Mouse (Mus musculus): Measurements from ENCODE around the gene Rab25. TPM values are rescaled to one million over a fixed set of nuclear protein-coding genes. Genes with fewer than 3 reads are reported as not detected.

Rab25 gene
- polyA plus RNA-seq, 1 experiment: 1.4 TPM

- 75% methylated on average over 2 of the region's 2 CpGs for WGBS
- H3K4me3 ChIP-seq (replicated peaks; ENCODE audit: control insufficient read depth, low read depth, low read length): no peak overlapping the region
- no peak overlapping the region for H3K27ac ChIP-seq (ENCODE audit: control insufficient read depth, insufficient read depth, low read depth, low read length, poor library complexity)
- no peaks in the 10 kb centered on the region for H3K4me1 ChIP-seq (ENCODE audit: control insufficient read depth, insufficient read depth, low read length)
- TF ChIP-seq CTCF (IDR thresholded peaks at IDR 0.05; ENCODE audit: control insufficient read depth, insufficient read depth, low read length): no peak
- no peak for TF ChIP-seq POLR2A (IDR thresholded peaks at IDR 0.05; ENCODE audit: borderline replicate concordance, control insufficient read depth, low read depth, low read length)
These were observed 28.0 kb downstream of the Rab25 start for GRCm38 (mm10) chr3:88520078-88520477.

DNA sequence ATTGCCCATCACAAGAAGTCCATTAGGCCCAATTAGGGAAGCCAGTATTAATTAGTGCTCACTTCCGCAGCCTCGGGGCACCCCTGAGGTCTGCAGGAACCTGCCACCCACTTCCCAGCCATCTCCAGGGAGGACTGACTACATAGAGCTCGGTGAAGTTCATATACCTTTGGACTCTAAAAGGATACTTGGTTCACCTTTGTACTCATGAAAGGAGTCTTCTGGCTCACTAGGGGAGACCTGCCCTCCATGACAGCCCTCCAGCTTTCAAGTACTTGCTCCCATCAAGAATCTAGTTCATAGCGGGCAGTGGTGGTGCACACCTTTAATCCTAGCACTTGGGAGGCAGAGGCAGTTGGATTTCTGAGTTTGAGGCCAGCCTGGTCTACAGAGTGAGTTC, 29.7 kb downstream of the Rab25 start:
- TF ChIP-seq CTCF (IDR thresholded peaks at IDR 0.05; ENCODE audit: control insufficient read depth, insufficient read depth, low read length) (no peak), POLR2A (IDR thresholded peaks at IDR 0.05; ENCODE audit: borderline replicate concordance, control insufficient read depth, low read depth, low read length) (no peak)
- 83% methylated on average over 4 of the region's 4 CpGs for WGBS
- no peak overlapping the region for H3K27ac ChIP-seq (ENCODE audit: control insufficient read depth, insufficient read depth, low read depth, low read length, poor library complexity)
- H3K4me3 ChIP-seq (replicated peaks; ENCODE audit: control insufficient read depth, low read depth, low read length): no peak overlapping the region
- no peaks in the 10 kb centered on the region for H3K4me1 ChIP-seq (ENCODE audit: control insufficient read depth, insufficient read depth, low read length)

- WGBS: 88% methylated on average over 2 of the region's 2 CpGs
- Histone ChIP-seq H3K27ac (ENCODE audit: control insufficient read depth, insufficient read depth, low read depth, low read length, poor library complexity) (no peak overlapping the region), H3K4me3 (replicated peaks; ENCODE audit: control insufficient read depth, low read depth, low read length) (no peak overlapping the region), H3K4me1 (ENCODE audit: control insufficient read depth, insufficient read depth, low read length) (peaks cover 1% of the 10 kb centered on the region; the same call in 1 of the 2 replicates)
- no peak for TF ChIP-seq CTCF (IDR thresholded peaks at IDR 0.05; ENCODE audit: control insufficient read depth, insufficient read depth, low read length)
- TF ChIP-seq POLR2A (IDR thresholded peaks at IDR 0.05; ENCODE audit: borderline replicate concordance, control insufficient read depth, low read depth, low read length): no peak
These were observed 31.7 kb downstream of the Rab25 start for GRCm38 (mm10) chr3:88516407-88516806.

DNA sequence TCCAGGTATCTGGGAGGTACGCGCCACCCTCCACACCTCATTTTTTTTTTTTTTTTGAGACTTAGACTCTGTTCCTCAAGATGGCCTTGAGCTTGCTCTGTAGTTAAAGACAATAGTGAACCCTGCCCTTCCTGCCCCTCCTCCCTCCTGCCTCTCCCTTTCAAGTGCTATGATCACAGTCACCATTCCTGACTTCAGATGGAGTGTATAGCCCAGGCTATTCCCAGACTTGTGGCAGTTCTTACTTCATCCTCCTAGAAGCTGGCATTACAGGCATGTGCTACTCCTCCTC, 33.1 kb downstream of the Rab25 start:
- no peak for TF ChIP-seq POLR2A (IDR thresholded peaks at IDR 0.05; ENCODE audit: borderline replicate concordance, control insufficient read depth, low read depth, low read length)
- no peak for TF ChIP-seq CTCF (IDR thresholded peaks at IDR 0.05; ENCODE audit: control insufficient read depth, insufficient read depth, low read length)
- H3K4me1 ChIP-seq (ENCODE audit: control insufficient read depth, insufficient read depth, low read length): peaks cover 1% of the 10 kb centered on the region; the same call in 1 of the 2 replicates
- H3K4me3 ChIP-seq (replicated peaks; ENCODE audit: control insufficient read depth, low read depth, low read length): no peak overlapping the region
- no peak overlapping the region for H3K27ac ChIP-seq (ENCODE audit: control insufficient read depth, insufficient read depth, low read depth, low read length, poor library complexity)
- 94% methylated on average over 2 of the region's 2 CpGs for WGBS

DNA sequence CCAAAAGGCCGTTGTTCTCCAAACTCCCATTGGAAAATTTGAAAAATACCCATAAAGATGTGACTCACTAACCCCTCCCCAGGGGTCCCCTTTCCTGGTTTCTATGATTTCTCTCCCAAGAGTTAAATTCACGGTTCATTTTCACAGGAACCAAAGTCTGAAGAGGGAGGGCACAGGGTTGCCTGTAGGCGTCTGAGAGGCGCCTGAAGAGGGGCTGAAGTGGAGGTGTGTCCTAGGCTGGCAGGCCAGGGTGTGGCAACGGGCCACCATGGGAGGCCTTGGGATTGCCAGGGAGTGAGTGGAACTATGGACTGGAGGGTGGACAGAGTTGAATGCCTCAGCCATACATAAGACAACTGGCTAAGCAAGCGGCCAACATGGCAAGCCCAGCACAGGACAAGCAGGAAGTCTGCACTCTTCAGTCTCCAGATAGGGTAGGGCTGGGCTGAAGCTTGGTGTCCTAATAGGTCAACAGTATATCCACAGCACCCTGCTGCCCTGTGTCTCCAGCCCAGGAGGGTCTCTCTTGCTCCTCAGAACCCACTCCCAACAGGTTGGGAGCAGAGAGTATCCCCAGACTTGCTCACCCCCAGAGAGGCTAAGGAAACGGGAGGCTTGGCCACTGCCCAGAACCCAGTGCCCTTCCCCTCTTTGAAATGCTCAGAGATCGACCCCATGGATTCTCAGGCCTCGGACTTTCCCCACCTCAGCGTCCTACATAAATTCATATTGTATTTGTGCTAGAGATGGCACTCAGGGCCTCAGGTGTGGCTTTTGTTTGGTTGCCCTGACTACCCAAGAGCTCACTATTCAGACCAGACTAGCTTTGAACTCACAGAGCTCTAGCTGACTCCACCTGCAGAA, 33.6 kb downstream of the Rab25 start:
- H3K4me3 ChIP-seq (replicated peaks; ENCODE audit: control insufficient read depth, low read depth, low read length): no peak overlapping the region
- H3K27ac ChIP-seq (ENCODE audit: control insufficient read depth, insufficient read depth, low read depth, low read length, poor library complexity): no peak overlapping the region
- peaks cover 1% of the 10 kb centered on the region; the same call in 1 of the 2 replicates for H3K4me1 ChIP-seq (ENCODE audit: control insufficient read depth, insufficient read depth, low read length)
- 61% methylated on average over 10 of the region's 10 CpGs for WGBS
- TF ChIP-seq CTCF (IDR thresholded peaks at IDR 0.05; ENCODE audit: control insufficient read depth, insufficient read depth, low read length) (no peak), POLR2A (IDR thresholded peaks at IDR 0.05; ENCODE audit: borderline replicate concordance, control insufficient read depth, low read depth, low read length) (no peak)

DNA sequence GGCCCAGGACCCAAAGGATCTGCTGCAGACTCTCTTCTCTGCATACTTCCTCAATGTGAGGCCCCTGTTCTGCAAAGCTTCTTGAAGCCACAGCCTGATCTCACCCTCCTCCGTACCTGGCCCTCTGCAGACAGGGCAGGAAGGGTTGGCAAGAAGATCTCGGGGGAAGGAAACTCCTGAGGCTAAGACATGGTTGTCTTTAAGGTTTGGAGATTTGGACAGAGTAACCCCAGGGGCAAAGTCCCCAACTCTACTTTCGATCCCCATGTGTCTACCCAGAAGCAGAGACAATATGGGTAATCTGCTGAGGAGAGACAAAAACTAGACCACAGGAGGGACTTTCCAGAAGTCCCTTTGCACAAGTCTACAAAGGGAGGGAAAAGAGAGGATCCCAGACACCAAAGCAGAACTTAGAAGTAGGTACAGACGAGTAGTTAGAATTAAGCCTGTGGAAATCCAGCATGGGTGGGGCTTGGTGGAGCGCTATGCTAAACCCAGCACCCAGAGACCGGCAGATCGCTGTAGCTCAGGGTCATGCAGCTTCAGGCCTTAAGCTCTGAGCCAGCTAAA, 34.5 kb downstream of the Rab25 start:
- Histone ChIP-seq H3K27ac (ENCODE audit: control insufficient read depth, insufficient read depth, low read depth, low read length, poor library complexity) (no peak overlapping the region), H3K4me1 (ENCODE audit: control insufficient read depth, insufficient read depth, low read length) (peaks cover 1% of the 10 kb centered on the region; the same call in 1 of the 2 replicates), H3K4me3 (replicated peaks; ENCODE audit: control insufficient read depth, low read depth, low read length) (no peak overlapping the region)
- 32% methylated on average over 7 of the region's 7 CpGs for WGBS
- no peak for TF ChIP-seq POLR2A (IDR thresholded peaks at IDR 0.05; ENCODE audit: borderline replicate concordance, control insufficient read depth, low read depth, low read length)
- no peak for TF ChIP-seq CTCF (IDR thresholded peaks at IDR 0.05; ENCODE audit: control insufficient read depth, insufficient read depth, low read length)

DNA sequence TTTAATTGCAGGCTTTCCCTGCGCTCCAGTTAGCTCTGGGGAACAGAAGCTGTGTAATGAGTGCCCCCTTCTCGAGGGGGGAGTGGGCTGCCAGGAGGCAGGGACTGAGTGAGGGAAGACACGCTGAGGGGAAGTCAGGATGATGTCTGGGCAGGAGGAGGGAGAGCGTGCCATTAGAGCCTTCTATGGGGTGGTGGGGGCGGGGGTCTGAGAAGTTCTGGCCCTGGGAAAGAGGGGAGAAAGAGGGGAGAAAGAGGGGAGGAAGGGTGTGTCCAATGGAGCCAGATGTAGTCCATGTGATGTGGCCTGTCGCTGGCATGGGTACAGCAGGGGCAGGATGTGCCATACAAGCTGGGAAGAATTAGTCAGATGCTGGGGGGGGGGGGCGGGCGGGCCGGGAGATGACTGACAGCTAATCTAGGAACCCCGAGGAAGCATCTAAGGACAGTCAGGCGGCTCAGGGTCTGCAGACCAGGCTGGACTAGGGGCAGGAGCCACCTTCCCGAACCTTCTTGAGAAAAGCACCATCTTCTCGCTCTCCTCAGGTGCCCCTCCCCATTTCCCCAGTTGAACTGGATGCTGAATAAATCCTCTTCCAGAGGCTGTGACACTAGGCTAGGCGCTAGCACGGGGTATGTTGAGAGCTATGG, 35.1 kb downstream of the Rab25 start:
- WGBS: 28% methylated on average over 15 of the region's 15 CpGs
- TF ChIP-seq POLR2A (IDR thresholded peaks at IDR 0.05; ENCODE audit: borderline replicate concordance, control insufficient read depth, low read depth, low read length): no peak
- TF ChIP-seq CTCF (IDR thresholded peaks at IDR 0.05; ENCODE audit: control insufficient read depth, insufficient read depth, low read length): no peak
- Histone ChIP-seq H3K4me1 (ENCODE audit: control insufficient read depth, insufficient read depth, low read length) (peaks cover 1% of the 10 kb centered on the region; the same call in 1 of the 2 replicates), H3K27ac (ENCODE audit: control insufficient read depth, insufficient read depth, low read depth, low read length, poor library complexity) (no peak overlapping the region), H3K4me3 (replicated peaks; ENCODE audit: control insufficient read depth, low read depth, low read length) (no peak overlapping the region)

Data from bone marrow, adult 2 months (tissue).